Mouse (Mus musculus): Measurements from ENCODE around the gene Fzd1. TPM values are rescaled to one million over a fixed set of nuclear protein-coding genes. Genes with fewer than 3 reads are reported as not detected.

Fzd1 gene
- total RNA-seq, 2 experiments from 2014 or later, result 17.5 to 20.9 TPM

- DNase-seq, result no peak
Observed at GRCm38 (mm10) chr5:4753161-4753560, 4.7 kb downstream of the Fzd1 start.

DNA sequence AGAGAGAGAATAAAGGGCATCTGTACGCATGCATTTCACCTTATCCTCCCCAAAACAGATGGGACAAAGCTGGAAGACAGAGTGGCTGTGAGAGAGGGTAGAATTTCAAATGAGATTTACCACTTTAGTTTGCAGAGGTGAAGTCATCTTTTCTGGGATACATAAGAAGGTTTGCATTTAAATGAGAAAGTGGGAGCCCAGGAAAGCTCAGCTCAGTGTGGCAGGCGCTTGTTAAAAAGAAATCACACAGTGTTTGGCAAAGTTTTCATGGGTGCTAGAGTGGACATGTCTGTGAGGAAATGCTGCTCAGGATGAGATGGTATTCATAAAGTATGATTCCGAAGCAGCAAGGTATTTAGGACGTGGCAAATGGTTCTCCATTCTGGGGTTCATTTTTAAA, 15.1 kb downstream of the Fzd1 start:
- DNase-seq, result no peak

DNA sequence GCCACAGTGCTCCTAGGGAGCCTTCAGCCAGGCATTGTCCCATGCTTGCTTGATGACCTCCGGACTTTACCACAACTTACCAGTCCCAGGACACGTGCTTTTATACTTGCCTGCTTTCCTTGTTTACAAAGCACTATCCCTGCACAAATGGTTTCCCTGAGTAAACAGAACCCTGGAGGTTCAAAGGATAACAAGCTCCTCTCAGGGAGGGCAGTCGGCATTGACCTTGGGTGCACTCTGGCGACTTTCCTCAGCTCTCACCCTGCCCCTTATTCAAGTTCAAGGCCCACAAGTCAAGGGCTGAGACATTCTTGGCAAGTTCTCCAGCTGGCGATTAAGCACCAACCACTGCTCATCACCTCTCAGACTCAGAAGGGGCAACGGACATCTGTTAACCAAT, 20.8 kb downstream of the Fzd1 start:
- no peak for DNase-seq

GRCm38 (mm10) chr5:4735461-4735860, 22.4 kb downstream of the Fzd1 start:
- no peak for DNase-seq

DNA sequence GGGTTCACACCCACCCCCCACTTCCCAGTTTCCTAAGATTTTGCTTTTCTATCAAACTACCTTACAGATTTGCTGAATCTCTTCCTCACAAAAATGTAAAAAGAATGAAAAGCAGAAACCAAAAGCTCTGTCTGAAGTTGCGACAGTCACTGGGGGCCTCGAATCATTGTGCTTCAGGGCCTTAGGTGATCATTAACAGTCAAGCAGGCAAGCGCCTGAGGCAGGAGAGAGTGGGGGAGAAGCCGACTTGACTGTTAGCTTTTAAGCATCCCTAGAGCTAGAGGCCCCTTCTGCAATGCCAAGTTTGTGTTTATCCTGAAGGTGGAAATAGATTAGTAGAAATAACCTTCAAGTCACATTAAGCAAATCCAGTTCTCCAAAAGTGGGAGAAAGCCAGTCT, 24.6 kb downstream of the Fzd1 start:
- DNase-seq, result no peak

DNA sequence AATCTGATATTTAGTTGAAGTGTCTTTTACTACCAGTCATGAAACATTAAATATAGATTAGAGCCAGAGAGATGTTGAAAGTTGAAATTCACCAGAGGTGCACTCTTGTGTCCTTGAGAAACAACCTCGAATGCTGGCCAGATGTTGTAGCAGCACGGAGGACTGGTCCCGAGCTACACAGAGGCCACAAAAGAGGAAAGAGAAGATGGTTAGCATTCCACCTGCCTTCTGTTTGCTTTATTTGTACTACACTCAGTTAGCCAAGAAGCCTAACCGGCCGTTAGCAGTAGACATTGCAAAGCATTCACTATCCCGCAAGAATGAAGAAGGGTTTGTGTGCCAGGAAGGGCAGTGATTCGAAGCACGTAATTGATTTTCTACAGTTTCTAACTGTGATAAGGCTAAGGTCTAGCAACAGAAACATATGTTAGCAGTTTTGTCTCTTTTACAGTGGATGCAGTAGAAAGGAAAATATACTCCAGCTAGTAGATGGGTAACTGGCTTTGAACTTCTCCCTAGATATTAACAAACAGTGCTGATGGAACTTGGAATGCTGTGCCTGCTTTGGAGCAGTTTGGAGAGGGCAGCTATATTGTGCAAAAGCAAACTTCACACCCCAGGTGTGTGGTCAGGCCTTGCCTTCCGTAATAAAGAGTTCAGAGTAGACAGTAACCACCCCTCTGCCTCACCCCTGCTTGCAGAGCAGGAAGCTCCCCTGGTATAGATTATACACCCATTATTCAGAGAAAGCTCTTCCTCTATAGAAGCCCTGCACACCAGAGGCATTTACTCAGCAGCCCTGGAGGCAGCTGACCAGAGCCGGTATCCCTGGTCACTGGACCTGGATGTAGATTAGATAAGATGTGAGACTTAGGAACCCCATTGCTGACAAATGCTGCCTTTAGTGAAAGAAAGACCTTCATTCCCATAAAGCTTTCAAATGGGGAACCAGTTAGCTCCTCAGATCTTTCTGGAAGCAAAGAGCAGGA, 25.3 kb downstream of the Fzd1 start:
- DNase-seq, result no peak

GRCm38 (mm10) chr5:4731743-4732215, 26.1 kb downstream of the Fzd1 start:
- DNase-seq, result no peak

GRCm38 (mm10) chr5:4731064-4731463, 26.8 kb downstream of the Fzd1 start:
- no peak for DNase-seq

Small RNA genes lying within 50 kb of the gene (microRNA-seq; reads per million reads assigned to microRNA genes)
- not detected for gene Gm44483

Data from adrenal gland, postnatal 10 days (tissue).